Mouse (Mus musculus) heart, postnatal 36 days (tissue): ENCODE measurements around the gene Tap1. TPM values are rescaled to one million over a fixed set of nuclear protein-coding genes. Genes with fewer than 3 reads are reported as not detected.
"Not testable (repeated sequence)": the region's sequence is repeated elsewhere in the genome, so short reads cannot be mapped to it uniquely, and the experiment has no call there.

Experiments used
- DNase-seq, 2 experiments: peaks; one replicate each; pipeline ENCODE4 v3.0.0; 2021 to 2022
- intact Hi-C: fragments of 180-260 bp; cut with DNase I; formaldehyde crosslinking; loops from one replicate; pipeline ENCODE4 v1.15.1; 2025
- total RNA-seq, 2 experiments: library from RNA; stranded (reverse); gene quantifications; 2 replicates each; pipeline ENCODE4 v1.2.3; 2021

Gene Tap1
- total RNA-seq, 2 experiments from 2014 or later = 4.1 to 7.0 TPM

DNA sequence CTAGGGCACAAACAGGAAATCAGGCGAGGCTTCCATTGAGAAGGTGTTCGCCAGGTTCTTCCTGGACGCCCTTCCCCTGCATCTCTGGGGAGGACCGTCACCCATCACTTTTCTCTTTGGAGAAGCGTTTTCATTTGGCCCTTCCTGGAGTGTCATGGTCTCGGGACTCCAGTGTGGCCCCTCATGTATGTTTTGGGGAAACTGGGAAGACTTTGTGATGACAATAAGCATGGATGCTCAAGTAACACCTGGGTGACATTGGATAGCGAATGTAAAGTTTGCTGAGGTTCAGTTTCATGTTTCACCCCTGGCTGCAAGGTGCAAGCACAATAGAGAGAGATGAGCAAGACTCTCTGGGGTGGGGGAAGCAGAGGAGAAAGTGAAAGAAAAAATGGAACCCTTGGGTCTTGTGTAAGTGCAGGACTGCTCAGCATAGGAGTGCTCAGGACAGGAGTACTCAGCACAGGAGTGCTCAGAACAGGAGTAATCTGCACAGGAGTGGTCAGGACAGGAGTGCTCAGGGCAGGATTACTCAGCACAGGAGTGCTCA lies 14.2 kb downstream of the Tap1 start:
- intact Hi-C loops = no loop called here
- DNase-seq = no peak

DNA sequence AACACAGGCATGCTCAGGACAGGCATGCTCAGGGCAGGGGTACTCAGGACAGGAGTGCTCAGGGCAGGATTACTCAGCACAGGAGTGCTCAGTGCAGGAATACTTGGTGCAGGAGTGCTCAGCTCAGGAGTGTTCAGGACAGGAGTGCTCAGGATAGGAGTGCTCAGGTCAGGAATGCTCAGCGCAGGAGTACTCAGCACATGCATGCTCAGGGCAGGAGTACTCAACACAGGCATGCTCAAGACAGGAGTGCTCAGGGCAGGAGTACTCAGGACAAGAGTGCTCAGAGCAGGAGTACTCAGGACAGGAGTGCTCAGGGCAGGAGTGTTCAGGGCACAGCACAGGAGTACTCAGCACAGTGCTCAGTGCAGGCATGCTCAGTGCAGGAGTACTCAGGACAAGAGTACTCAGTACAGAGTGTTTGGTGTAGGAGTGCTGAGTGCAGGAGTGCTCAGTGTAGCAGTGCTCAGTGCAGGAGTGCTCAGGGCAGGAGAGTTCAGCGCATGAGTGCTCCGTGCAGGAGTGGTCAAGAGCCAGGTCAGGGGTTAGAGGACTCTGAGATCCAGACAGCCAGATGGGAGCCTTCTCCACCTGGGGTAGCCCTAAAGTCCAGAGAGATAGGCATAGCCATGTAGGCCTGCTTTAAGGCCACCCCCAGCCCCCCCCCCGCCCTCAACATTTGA lies 15.5 kb downstream of the Tap1 start:
- DNase-seq = no peak
- intact Hi-C loops = no loop called here

DNA sequence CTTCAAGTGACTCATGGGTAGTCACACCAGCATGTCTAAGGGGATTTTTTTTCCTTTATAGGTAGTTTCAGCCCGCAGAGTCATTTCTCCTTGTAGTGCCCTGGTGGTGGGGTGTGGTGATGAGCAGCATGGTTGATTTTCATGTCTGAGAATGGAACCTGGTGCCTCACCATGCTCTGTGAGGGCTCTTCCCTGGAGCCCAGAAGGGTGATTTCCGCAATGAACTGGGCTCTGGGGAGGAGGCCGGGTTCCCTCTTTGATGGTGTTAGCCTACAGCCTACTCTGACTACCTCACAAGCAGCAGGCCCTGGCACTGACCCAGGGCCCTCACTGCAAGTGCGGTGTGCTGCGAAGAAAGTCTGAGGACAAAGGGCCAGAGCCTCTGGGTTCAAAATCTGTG lies 16.1 kb downstream of the Tap1 start, which contains the start of gene Tap2:
Gene Tap2, plus strand, starts transcription at position 84 of the 400 bp plus-strand sequence.
- intact Hi-C loops = no loop called here
- no peak for DNase-seq

DNA sequence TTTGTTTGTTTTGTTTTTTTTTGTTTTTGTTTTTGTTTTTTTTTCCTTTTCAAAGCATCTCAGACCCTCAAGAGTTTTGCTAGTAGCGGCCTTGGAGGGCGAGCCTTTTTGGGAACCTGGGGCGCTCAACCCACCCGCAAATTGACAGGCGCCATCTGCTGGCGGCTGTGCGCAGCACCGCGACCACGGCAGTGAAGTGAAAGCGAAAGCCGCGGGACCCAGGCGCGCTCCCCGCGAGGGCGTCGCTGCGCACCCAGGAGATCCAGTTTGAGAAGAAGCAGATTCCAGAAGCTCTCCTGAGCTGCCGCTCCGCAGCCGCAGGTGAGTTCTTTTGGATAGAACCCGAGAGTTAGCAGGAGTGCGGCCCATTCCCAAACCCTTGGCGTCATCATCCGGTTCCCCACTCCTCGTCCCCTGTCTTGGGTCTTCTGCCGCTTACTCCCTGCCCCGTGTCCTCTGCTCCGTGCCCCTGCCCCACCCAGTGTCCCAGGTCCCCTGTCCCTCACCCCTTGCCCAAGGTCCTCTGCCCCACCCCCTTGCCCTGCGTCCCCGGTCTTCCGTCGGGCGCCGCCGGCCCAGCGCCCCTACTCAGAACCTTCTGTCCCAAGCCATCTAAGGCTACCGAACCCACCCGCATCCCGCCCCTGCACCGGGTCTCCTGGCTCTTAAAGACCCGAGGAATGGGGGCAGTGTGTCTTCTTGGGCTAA lies 17.1 kb downstream of the Tap1 start:
- intact Hi-C loops = loop anchor here (1.0 to 2.0 kb wide), 3 partner anchors 18 to 34 kb away; partner anchors contain the start of genes Psmb9 and Tap1
- DNase-seq = peak; percentile 96

DNA sequence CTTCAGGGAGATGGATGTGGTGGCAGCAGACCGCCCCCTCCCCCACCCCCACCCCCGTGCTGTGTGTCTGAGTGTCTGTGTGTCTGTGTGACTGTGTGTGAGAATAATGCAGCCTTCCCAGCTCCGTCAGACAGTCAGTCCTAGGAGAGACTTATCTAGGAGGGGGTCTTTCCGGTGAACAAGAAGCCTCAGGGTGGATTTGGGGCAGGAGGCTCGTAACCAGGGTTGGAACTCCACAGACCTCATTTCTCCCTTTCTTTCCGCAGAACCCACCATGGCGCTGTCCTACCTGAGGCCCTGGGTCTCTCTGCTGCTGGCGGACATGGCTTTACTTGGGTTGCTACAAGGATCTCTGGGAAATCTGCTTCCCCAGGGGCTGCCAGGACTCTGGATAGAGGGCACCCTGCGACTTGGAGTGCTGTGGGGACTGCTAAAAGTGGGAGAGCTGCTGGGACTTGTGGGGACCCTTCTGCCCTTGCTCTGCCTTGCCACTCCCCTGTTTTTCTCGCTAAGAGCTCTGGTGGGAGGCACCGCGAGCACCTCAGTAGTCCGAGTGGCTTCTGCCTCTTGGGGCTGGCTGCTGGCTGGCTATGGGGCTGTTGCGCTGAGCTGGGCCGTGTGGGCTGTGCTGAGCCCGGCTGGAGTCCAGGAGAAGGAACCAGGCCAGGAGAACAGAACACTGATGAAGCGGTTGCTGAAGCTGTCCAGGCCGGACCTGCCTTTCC lies 17.8 kb downstream of the Tap1 start:
- peak; percentile 63 to 74 for DNase-seq
- intact Hi-C loops = loop anchor here (2.0 kb wide), 1 partner anchor 18 kb away; the partner anchor contains the start of genes Psmb9 and Tap1

DNA sequence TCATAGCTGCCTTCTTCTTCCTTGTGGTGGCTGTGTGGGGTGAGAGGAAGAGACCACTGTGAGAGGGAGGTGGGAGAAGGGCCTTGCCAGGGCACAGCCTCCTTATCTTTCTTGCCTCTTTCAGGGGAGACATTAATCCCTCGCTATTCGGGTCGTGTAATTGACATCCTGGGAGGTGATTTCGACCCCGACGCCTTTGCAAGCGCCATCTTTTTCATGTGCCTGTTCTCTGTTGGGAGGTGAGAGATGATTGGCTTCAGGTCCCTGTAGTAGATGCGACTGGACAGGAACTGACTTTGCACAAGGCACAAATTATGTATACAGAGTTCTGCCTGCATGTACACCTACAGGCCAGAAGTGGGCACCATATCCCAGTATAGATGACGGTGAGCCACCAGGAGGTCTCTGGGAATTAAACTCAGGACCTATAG lies 18.4 kb downstream of the Tap1 start:
- intact Hi-C loops = loop anchor here (2.0 kb wide), 2 partner anchors 19 to 35 kb away; partner anchors contain the start of genes Psmb9 and Tap1
- DNase-seq = peak in 1 of 2 experiments; percentile 37

DNA sequence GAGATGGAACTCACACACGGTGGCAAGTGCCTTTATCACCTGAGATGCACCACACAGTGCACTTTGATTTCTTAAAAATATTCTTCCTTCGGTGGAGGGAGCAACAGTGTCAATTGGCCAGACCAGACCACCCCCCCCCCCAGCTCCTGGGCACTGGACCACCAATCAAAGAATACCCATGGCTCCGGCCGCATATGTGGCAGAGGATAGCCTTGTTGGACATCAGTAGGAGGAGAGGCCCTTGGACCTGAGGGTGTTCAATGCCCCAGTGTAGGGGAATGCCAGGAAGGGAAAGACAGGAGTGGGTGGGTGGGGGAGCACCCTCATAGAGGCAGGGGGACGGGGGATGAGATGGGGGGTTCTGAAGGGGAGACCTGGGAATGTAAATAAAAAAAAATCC lies 19.4 kb downstream of the Tap1 start:
- intact Hi-C loops = loop anchor here (2.0 kb wide), 1 partner anchor 34 kb away; no protein-coding TSS in a partner anchor
- no peak for DNase-seq

DNA sequence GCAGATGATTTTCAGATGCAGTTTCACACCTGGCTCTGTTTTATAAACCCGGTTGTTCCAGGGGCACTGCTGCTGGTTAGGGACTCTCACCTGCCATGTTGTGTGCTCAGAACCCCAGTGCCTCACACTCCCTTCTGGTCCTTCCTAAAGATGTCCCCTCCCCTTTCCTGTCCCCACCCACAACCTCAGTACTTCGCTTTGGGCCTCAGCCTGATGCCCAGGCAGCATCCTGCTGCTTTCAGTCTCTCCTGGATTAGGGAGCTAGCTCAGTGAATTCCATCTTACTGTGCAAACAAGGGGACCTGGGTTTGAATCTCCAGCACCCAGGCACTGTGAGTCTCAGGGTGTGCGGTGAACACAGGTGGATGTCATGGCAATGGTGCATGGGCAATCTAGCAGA lies 20.1 kb downstream of the Tap1 start:
- DNase-seq = no peak
- intact Hi-C loops = loop anchor here (2.0 kb wide), 1 partner anchor 33 kb away; no protein-coding TSS in a partner anchor

DNA sequence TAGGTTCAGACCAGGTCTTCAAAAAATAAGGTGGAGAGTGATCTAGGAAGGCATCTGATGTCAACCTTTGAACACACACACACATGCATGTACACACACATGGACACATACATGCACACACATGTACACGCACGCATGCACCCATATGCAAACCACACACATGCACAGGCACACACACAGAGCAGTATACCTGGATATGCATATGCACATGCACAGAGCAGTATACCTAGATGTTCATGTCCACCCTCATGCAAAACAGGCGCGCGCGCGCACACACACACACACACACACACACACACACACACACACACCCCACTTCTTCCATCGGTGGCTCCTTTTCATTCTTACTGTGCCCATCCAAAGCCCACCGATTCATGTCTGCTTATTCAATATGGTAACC lies 20.5 kb downstream of the Tap1 start:
- intact Hi-C loops = loop anchor here (2.0 kb wide), 1 partner anchor 33 kb away; no protein-coding TSS in a partner anchor
- DNase-seq = no peak

DNA sequence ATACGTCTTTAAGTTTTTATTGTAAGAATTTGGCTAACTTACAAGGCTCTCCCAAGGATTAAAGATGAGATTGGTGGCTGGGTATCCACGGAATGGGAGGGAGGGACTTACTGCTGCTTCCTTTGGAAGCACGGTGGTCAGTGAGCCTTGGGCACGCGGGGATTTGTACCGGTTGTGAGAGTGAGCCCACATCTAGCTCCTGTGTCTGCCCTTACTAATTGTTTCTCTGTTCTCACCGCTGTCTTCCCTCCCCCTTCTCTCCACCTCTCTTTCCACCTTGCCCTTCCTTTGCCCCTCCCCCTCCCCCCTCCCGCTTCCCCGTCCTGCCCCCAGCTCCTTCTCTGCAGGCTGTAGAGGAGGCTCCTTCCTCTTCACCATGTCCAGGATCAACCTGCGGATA lies 21.1 kb downstream of the Tap1 start:
- no peak for DNase-seq
- intact Hi-C loops = no loop called here

DNA sequence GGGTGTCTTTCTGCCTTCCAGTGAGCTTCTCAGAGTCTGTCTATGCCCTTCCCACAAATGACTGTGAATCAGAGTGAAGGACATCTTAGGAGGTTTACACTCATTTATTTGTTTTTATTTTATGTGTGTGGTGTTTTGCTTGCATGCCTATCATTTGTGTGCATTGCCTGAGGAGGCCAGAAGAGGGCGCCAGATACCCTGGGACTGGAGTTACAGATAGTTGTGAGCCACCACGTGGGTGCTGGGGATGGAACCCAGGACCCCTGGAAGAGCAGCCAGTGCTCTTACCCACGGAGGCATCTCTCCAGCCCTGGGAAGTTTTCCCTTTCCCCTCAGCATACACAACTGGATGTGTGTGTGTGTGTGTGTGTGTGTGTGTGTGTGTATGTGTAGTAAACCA lies 22.3 kb downstream of the Tap1 start:
- no peak for DNase-seq
- intact Hi-C loops = no loop called here

DNA sequence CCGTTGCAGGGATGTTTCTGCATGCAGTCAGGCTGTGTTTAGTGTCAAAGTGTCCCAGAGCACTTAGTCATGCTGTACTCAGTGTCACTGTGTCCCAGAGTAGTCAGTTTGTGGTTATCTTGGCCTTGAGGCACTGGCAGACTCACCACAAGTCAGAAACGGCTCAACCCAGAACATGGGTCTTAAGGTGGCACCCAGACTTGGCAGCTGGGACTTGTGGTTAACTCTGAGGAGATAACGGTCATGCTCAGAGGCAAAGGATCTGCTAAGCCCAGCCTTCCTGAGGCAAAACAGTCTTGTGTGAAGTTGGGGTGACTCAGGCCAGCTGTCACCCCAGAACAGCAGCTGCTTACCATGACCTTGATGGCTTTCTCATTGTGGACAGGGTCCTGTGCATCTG lies 23.2 kb downstream of the Tap1 start:
- DNase-seq = no peak
- intact Hi-C loops = no loop called here

DNA sequence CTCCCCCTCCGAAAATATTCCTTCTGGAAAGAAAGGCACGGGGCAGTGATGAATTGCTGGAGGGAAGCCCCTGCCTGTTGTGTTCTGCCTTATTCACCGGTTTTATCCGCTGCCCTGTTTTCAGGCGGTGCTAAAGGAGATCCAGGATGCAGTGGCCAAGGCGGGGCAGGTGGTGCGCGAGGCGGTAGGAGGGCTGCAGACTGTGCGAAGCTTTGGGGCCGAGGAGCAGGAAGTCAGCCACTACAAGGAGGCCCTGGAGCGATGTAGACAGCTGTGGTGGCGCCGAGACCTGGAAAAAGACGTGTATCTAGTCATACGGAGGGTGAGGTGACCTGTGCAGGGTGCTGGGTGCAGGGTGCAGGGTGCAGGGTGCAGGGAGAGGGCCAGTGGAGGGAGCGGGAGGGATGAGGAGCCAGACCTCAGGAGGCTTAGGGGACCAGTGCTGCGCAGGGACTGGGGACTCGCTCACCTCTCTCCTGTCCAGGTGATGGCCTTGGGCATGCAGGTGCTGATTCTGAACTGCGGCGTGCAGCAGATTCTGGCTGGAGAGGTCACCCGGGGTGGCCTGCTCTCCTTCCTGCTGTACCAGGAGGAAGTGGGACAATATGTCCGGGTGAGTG lies 24.5 kb downstream of the Tap1 start:
- no peak for DNase-seq
- intact Hi-C loops = no loop called here

DNA sequence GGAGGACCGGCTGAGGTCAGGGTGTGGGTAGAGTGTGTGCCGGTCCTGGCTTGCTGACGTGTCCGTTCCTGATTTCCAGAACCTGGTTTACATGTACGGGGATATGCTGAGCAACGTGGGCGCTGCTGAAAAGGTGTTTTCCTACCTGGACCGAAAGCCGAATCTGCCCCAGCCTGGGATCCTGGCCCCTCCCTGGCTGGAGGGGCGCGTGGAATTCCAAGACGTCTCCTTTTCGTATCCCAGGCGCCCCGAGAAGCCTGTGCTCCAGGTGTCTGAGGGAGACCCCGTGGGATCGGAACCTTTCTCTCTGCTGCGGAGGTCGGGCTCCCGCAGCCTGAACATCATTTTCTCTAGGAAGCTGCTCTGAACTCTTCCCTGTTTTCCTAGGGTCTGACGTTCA lies 26.6 kb downstream of the Tap1 start:
- no peak for DNase-seq
- intact Hi-C loops = no loop called here

DNA sequence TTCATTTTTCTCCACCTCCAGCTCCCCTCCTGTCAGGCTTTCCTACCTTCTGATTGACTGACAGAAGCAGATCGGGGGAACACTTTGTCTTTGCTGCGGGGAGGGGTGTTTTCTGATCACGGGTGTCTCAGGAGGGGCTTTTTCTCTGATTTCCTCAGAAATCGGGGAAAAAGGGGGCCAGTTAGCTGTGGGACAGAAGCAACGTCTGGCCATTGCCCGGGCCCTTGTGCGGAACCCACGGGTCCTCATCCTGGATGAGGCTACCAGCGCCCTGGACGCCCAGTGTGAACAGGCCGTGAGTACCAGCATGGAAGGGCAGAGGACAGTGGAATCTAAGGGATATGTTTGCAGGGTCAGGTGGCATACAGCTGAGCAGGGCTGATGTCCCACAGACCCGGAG lies 27.8 kb downstream of the Tap1 start:
- intact Hi-C loops = no loop called here
- DNase-seq = no peak

DNA sequence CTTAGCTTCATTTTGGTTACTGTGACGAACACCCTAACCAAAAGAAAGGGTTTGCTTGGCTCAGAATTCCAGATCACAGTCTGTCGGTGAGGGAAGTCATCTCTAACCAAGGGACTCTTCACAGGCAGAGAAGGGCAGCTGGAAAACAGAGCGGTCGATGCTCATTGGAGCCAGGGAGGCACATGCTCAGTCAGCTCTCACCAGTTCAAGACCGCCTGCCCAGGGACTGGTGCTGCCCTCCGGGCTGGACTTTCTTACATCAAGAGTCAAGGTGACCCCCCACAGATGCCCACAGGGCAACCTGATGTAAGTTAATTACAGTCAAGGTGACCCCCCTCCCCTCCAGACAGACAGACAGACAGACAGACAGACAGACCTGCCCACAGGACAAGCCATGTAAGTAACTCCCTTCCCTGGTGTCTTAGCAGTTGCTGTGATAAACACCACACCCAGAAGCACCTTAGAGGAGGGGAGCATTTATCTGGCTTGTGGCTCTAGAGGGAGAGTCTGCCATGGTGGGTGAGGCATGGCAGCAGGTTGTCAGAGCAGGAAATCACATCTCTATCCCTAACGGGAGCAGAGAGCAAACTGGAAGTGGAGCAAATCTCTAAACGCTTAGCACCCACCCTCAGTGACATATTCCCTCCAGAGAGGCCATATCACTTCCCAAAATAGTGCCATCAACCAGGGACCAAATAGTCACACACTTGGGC lies 30.0 kb downstream of the Tap1 start:
- intact Hi-C loops = no loop called here
- DNase-seq = no peak

DNA sequence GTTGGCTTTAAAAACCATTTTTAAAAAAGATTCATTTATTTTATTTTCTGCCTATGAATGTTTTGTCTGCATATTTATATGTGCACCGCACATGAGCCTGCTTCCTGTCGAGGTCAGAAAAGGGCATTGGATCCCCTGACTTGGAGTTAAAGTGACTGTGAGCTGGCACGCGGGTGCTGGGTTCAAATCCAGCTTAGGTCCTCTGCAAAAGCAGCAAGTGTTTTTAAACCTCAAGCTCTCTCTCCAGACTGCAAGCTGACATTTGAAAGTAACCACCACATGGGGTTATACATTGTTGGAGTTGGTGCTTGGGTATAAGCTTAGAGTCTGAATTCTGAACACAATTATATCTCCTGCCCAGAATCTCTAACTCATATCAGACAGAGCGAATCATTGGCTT lies 30.6 kb downstream of the Tap1 start:
- intact Hi-C loops = no loop called here
- no peak for DNase-seq

DNA sequence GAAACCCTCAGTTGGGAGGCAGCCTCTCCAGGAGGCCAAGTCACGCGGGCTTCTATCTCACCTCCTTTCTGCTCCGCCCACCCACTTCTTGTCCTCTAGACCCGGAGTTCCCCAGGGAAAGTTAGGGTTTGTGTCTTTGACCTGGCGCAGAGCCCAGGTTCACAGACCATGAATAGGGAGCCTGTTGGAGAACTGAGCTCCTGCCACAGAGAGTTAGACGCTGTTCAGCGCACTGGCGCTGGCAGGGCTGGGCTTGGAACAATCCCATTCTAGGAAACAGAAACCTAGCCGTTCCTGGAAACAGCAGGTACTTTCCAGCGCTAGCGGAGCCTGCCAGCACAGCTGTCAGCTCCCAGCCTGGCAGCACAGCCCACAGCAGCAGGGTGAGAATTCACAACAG lies 31.3 kb downstream of the Tap1 start:
- intact Hi-C loops = no loop called here
- DNase-seq = peak; percentile 76 to 77

DNA sequence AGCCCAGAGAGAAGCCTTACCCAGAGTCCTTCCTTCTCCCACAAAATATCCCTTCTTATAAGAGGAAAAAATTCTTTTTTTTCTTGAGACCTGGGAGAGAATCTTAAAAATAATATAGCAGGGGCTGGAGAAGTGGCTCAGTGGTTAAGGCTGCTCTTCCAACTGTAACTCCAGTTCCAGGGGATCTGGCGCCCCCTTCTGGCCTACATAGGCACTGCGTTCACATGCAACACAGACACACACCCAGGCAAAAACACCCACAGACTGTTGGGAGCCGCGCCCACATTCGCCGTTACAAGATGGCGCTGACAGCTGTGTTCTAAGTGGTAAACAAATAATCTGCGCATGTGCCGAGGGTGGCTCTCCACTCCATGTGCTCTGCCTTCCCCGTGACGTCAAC lies 31.7 kb downstream of the Tap1 start:
- peak in 1 of 2 experiments; percentile 76 for DNase-seq
- intact Hi-C loops = not testable (repeated sequence)

DNA sequence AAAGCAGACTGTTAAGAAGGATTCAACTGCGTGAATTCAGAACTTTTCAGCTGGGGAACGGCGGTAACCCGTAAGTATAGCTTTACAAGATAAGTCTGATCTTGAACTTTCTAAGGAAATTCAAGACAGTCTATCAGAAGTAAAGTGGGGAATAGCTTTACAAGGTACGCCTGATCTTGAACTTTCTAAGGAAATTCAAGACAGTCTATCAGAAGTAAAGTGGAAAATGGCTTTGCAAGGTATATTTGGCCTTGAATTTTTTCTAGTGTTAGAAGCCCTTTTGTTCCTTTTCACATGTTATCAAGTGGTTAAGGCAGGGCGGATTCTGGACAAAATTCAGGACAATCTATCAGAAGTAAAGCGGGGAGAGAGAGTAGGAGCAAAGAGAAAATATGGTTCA lies 32.4 kb downstream of the Tap1 start:
- DNase-seq, intact Hi-C loops: not testable (repeated sequence)
